Mouse (Mus musculus) lung, embryonic 16.5 days (tissue): ENCODE measurements at regions not wholly inside any gene's neighbourhood (a gene's known extent, or its start where the extent isn't known, plus 50 kb on each side); places are given as distances from the start of the nearest gene placed in this dataset.

ENCODE experiments used
- ATAC-seq: fragments of 200-750 bp; cut with Nextera tagmentation; 2 replicates; pipeline ENCODE4 v1.8.0; 2017; ENCODE audit warnings: low read depth, mild to moderate bottlenecking, moderate library complexity
- H3K27ac ChIP-seq: fragments of 300-500 bp; sonication (generic); 2 replicates; pipeline ENCODE4 v1.5.1; 2014; ENCODE audit warnings: mild to moderate bottlenecking, control low read depth, low read length
- H3K27me3 ChIP-seq: fragments of 300-500 bp; sonication (generic); 2 replicates; pipeline ENCODE4 v1.6.1; 2014; ENCODE audit warnings: low read depth, low read length, mixed read lengths; ENCODE audit not compliant: control insufficient read depth, insufficient read depth
- H3K36me3 ChIP-seq: fragments of 300-500 bp; sonication (generic); 2 replicates; pipeline ENCODE4 v1.6.1; 2014; ENCODE audit warnings: low read length; ENCODE audit not compliant: control insufficient read depth, insufficient read depth
- H3K4me1 ChIP-seq: fragments of 300-500 bp; sonication (generic); replicated peaks from 2 replicates; pipeline ENCODE4 v1.6.1; 2014; ENCODE audit warnings: low read length, mixed read lengths; ENCODE audit not compliant: control insufficient read depth, insufficient read depth
- H3K4me2 ChIP-seq: fragments of 300-500 bp; sonication (generic); 2 replicates; pipeline ENCODE4 v1.6.1; 2014; ENCODE audit warnings: low read depth, low read length, control low read depth
- H3K4me3 ChIP-seq: fragments of 300-500 bp; sonication (generic); 2 replicates; pipeline ENCODE4 v1.5.1; 2014; ENCODE audit warnings: mild to moderate bottlenecking, low read length, control low read depth
- H3K9ac ChIP-seq: fragments of 300-500 bp; sonication (generic); 2 replicates; pipeline ENCODE4 v1.6.1; 2014; ENCODE audit warnings: low read length, control low read depth
- H3K9me3 ChIP-seq: fragments of 300-500 bp; sonication (generic); 2 replicates; pipeline ENCODE4 v1.6.1; 2016; ENCODE audit warnings: low read length; ENCODE audit not compliant: control insufficient read depth
- WGBS: fragments of 180-500 bp; shearing (Covaris S2); extraction: QIAGEN DNeasy Blood & Tissue Kit; methylation state at CpG from one replicate; pipeline ENCODE4 v1.1.7; 2014; 5-methylcytosine and 5-hydroxymethylcytosine counted together

GRCm38 (mm10) chr16:92930103-92930502 lies 104.2 kb upstream of the Runx1 start:
- H3K4me1 ChIP-seq = no peaks in the 10 kb centered on the region

GRCm38 (mm10) chr16:92928201-92928600 lies 102.3 kb upstream of the Runx1 start:
- ATAC-seq = no peak

More at GRCm38 (mm10) chr16:92930103-92930502, 104.2 kb upstream of the Runx1 start:
- WGBS = 67% methylated on average over 4 of the region's 4 CpGs
- H3K4me2 ChIP-seq = no peak overlapping the region
- H3K9me3 ChIP-seq = no peaks in the 10 kb centered on the region
- H3K9ac ChIP-seq = no peak overlapping the region
- H3K4me3 ChIP-seq = no peak overlapping the region
- no peaks in the 10 kb centered on the region for H3K27me3 ChIP-seq
- ATAC-seq = no peak
- no peaks in the 10 kb centered on the region for H3K36me3 ChIP-seq
- H3K27ac ChIP-seq = no peak overlapping the region

GRCm38 (mm10) chr16:92927662-92928061 lies 101.7 kb upstream of the Runx1 start:
- no peaks in the 10 kb centered on the region for H3K27me3 ChIP-seq
- no peaks in the 10 kb centered on the region for H3K9me3 ChIP-seq
- no peak overlapping the region for H3K27ac ChIP-seq
- no peak overlapping the region for H3K4me3 ChIP-seq
- no peak for ATAC-seq
- no peak overlapping the region for H3K9ac ChIP-seq
- H3K4me1 ChIP-seq = no peaks in the 10 kb centered on the region
- H3K36me3 ChIP-seq = no peaks in the 10 kb centered on the region
- no peak overlapping the region for H3K4me2 ChIP-seq
- 27% methylated on average over 2 of the region's 2 CpGs for WGBS

More at GRCm38 (mm10) chr16:92928201-92928600, 102.3 kb upstream of the Runx1 start:
- Histone ChIP-seq H3K9me3 (no peaks in the 10 kb centered on the region), H3K4me2 (no peak overlapping the region), H3K9ac (no peak overlapping the region), H3K27ac (no peak overlapping the region), H3K36me3 (no peaks in the 10 kb centered on the region), H3K4me1 (no peaks in the 10 kb centered on the region), H3K27me3 (no peaks in the 10 kb centered on the region), H3K4me3 (no peak overlapping the region)
- 49% methylated on average over 7 of the region's 7 CpGs for WGBS

- WGBS = 82% methylated on average over 5 of the region's 5 CpGs
- no peaks in the 10 kb centered on the region for H3K27me3 ChIP-seq
- H3K4me2 ChIP-seq = no peak overlapping the region
- no peak overlapping the region for H3K4me3 ChIP-seq
- no peak for ATAC-seq
- no peaks in the 10 kb centered on the region for H3K4me1 ChIP-seq
- H3K9ac ChIP-seq = no peak overlapping the region
- H3K9me3 ChIP-seq = no peaks in the 10 kb centered on the region
- H3K36me3 ChIP-seq = no peaks in the 10 kb centered on the region
- no peak overlapping the region for H3K27ac ChIP-seq
Observed at GRCm38 (mm10) chr16:92926853-92927252, 100.9 kb upstream of the Runx1 start.

- Histone ChIP-seq H3K9ac (no peak overlapping the region), H3K4me2 (no peak overlapping the region), H3K27ac (no peak overlapping the region), H3K27me3 (no peaks in the 10 kb centered on the region), H3K4me1 (no peaks in the 10 kb centered on the region), H3K36me3 (no peaks in the 10 kb centered on the region), H3K4me3 (no peak overlapping the region), H3K9me3 (no peaks in the 10 kb centered on the region)
- 66% methylated on average over 4 of the region's 4 CpGs for WGBS
- no peak for ATAC-seq
Observed at GRCm38 (mm10) chr16:92920947-92921346, 95.0 kb upstream of the Runx1 start.

- 79% methylated on average over 2 of the region's 2 CpGs for WGBS
- Histone ChIP-seq H3K9ac (no peak overlapping the region), H3K9me3 (no peaks in the 10 kb centered on the region), H3K36me3 (no peaks in the 10 kb centered on the region), H3K4me2 (no peak overlapping the region), H3K4me3 (no peak overlapping the region), H3K4me1 (no peaks in the 10 kb centered on the region), H3K27ac (no peak overlapping the region), H3K27me3 (no peaks in the 10 kb centered on the region)
- ATAC-seq = no peak
Observed at GRCm38 (mm10) chr16:92917356-92917755, 91.4 kb upstream of the Runx1 start.

GRCm38 (mm10) chr16:92915651-92916050 lies 89.7 kb upstream of the Runx1 start:
- ATAC-seq = no peak
- H3K9ac ChIP-seq = no peak overlapping the region
- no peak overlapping the region for H3K27ac ChIP-seq
- H3K4me1 ChIP-seq = no peaks in the 10 kb centered on the region
- WGBS = 50% methylated on average over 6 of the region's 6 CpGs
- H3K27me3 ChIP-seq = no peaks in the 10 kb centered on the region
- no peaks in the 10 kb centered on the region for H3K9me3 ChIP-seq
- no peak overlapping the region for H3K4me3 ChIP-seq
- no peak overlapping the region for H3K4me2 ChIP-seq
- H3K36me3 ChIP-seq = no peaks in the 10 kb centered on the region

GRCm38 (mm10) chr16:92906873-92907272 lies 80.9 kb upstream of the Runx1 start:
- H3K9me3 ChIP-seq = no peaks in the 10 kb centered on the region
- H3K27ac ChIP-seq = no peak overlapping the region
- no peak overlapping the region for H3K4me2 ChIP-seq
- no peaks in the 10 kb centered on the region for H3K27me3 ChIP-seq
- H3K4me3 ChIP-seq = no peak overlapping the region
- no peaks in the 10 kb centered on the region for H3K4me1 ChIP-seq
- no peaks in the 10 kb centered on the region for H3K36me3 ChIP-seq
- ATAC-seq = no peak
- 78% methylated on average over 4 of the region's 4 CpGs for WGBS
- no peak overlapping the region for H3K9ac ChIP-seq

- H3K27ac ChIP-seq = no peak overlapping the region
Observed at GRCm38 (mm10) chr16:92905626-92906025, 79.7 kb upstream of the Runx1 start.

GRCm38 (mm10) chr16:92903892-92904473 lies 78.0 kb upstream of the Runx1 start:
- Histone ChIP-seq H3K27me3 (no peaks in the 10 kb centered on the region), H3K9ac (no peak overlapping the region), H3K36me3 (no peaks in the 10 kb centered on the region), H3K4me2 (no peak overlapping the region), H3K9me3 (no peaks in the 10 kb centered on the region), H3K27ac (peak overlapping the region; percentile 52; the same call in 1 of the 2 replicates), H3K4me1 (no peaks in the 10 kb centered on the region), H3K4me3 (no peak overlapping the region)
- peak; percentile 68; the same call in 1 of the 2 replicates for ATAC-seq
- WGBS = 38% methylated on average over 9 of the region's 9 CpGs

More at GRCm38 (mm10) chr16:92905626-92906025, 79.7 kb upstream of the Runx1 start:
- no peak for ATAC-seq
- H3K27me3 ChIP-seq = no peaks in the 10 kb centered on the region
- H3K9me3 ChIP-seq = no peaks in the 10 kb centered on the region
- no peak overlapping the region for H3K4me2 ChIP-seq
- no peak overlapping the region for H3K9ac ChIP-seq
- 79% methylated on average over 6 of the region's 6 CpGs for WGBS
- H3K4me3 ChIP-seq = no peak overlapping the region
- no peaks in the 10 kb centered on the region for H3K4me1 ChIP-seq
- no peaks in the 10 kb centered on the region for H3K36me3 ChIP-seq
